Mouse (Mus musculus) embryo, embryonic 10 days (tissue): Measurements from ENCODE around the gene Gps1.
"Not testable (repeated sequence)": the region's sequence is repeated elsewhere in the genome, so short reads cannot be mapped to it uniquely, and the experiment has no call there.

Experiments used
- DNase-seq: peaks from one replicate; pipeline ENCODE4 v3.0.0-alpha.2; 2015; ENCODE audit warnings: low spot score

Gps1 gene

GRCm38 (mm10) chr11:120822831-120823550 lies 38.9 kb downstream of the Gps1 start:
- DNase-seq: peak; percentile 25

- DNase-seq: no peak
Observed at GRCm38 (mm10) chr11:120823551-120823947, 39.5 kb downstream of the Gps1 start.

- peak; percentile 98 for DNase-seq
Observed at GRCm38 (mm10) chr11:120823956-120824786, 40.1 kb downstream of the Gps1 start, which contains the start of gene Fasn. Fasn (minus strand) TSS chr11:120824547.

- DNase-seq: no peak
Observed at GRCm38 (mm10) chr11:120824787-120825288, 40.8 kb downstream of the Gps1 start.

- peak; percentile 39 for DNase-seq
Observed at GRCm38 (mm10) chr11:120825289-120825863, 41.3 kb downstream of the Gps1 start.

- no peak for DNase-seq
Observed at GRCm38 (mm10) chr11:120826016-120826953, 42.2 kb downstream of the Gps1 start.

GRCm38 (mm10) chr11:120828416-120828815 lies 44.3 kb downstream of the Gps1 start:
- no peak for DNase-seq

- no peak for DNase-seq
Observed at GRCm38 (mm10) chr11:120829757-120830532, 45.9 kb downstream of the Gps1 start.

GRCm38 (mm10) chr11:120830686-120831085 lies 46.6 kb downstream of the Gps1 start:
- no peak for DNase-seq

- no peak for DNase-seq
Observed at GRCm38 (mm10) chr11:120831659-120832440, 47.8 kb downstream of the Gps1 start.

GRCm38 (mm10) chr11:120832962-120833361 lies 48.9 kb downstream of the Gps1 start:
- DNase-seq: not testable (repeated sequence)

GRCm38 (mm10) chr11:120833555-120834280 lies 49.6 kb downstream of the Gps1 start:
- DNase-seq: no peak
